Mouse (Mus musculus) liver, adult 2 months (tissue): ENCODE data around the gene Il17re.

Source experiments
- CTCF ChIP-seq: fragments of 200-500 bp; IDR thresholded peaks from 2 replicates; pipeline ENCODE4 v1.5.1; 2011; ENCODE audit warnings: low read depth, low read length, control low read depth
- POLR2A ChIP-seq: fragments of 200-500 bp; IDR thresholded peaks from 2 replicates; pipeline ENCODE4 v1.6.1; 2011; ENCODE audit warnings: low read length, control low read depth; ENCODE audit not compliant: insufficient read depth; ENCODE audit errors: extremely low read depth

DNA sequence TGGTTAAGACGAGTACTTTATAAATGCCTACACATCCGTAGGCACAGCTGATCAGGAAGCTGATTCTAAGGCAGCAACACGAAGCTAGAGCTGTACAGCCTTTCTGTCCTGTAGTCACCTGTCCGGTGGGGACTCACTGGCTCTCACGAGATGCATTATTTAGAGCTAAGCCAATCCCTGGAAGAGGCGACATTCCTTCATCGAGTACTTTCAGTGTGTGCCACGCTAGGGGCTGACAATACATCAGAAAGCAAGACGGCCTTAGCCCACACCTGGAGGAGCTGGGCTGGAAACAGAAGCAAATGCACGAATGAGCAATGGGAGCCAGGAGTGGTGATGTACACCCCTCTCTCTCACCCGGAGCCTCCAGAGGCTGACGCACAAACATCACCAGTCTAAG, 21.1 kb upstream of the Il17re start:
- TF ChIP-seq CTCF (no peak), POLR2A (no peak)
